Mouse (Mus musculus) lung, postnatal 0 days (tissue): ENCODE measurements around the gene Bcor. TPM values are rescaled to one million over a fixed set of nuclear protein-coding genes. Genes with fewer than 3 reads are reported as not detected.
A peak's percentile ranks its signal among the peaks of the same experiment; 100 is the strongest.

Experiments used
- ATAC-seq: fragments of 200-750 bp; cut with Nextera tagmentation; 2 replicates; pipeline ENCODE4 v1.8.0; 2017; ENCODE audit warnings: moderate library complexity
- DNase-seq: peaks from one replicate; pipeline ENCODE4 v3.0.0-alpha.2; 2016; ENCODE audit warnings: low spot score
- H3K27ac ChIP-seq: fragments of 300-500 bp; sonication (generic); 2 replicates; pipeline ENCODE4 v1.5.1; 2014; ENCODE audit warnings: antibody characterized with exemption, mild to moderate bottlenecking, low read length, mixed read lengths
- H3K27me3 ChIP-seq: fragments of 300-500 bp; sonication (generic); replicated peaks from 2 replicates; pipeline ENCODE4 v1.6.1; 2014; ENCODE audit warnings: low read length, mixed read lengths; ENCODE audit not compliant: insufficient read depth
- H3K36me3 ChIP-seq: fragments of 300-500 bp; sonication (generic); 2 replicates; pipeline ENCODE4 v1.6.1; 2014; ENCODE audit warnings: low read length, mixed read lengths; ENCODE audit not compliant: insufficient read depth
- H3K4me1 ChIP-seq: fragments of 300-500 bp; sonication (generic); 2 replicates; pipeline ENCODE4 v1.6.1; 2014; ENCODE audit warnings: antibody characterized with exemption, low read depth, low read length, mixed read lengths; ENCODE audit not compliant: insufficient read depth
- H3K4me2 ChIP-seq: fragments of 300-500 bp; sonication (generic); replicated peaks from 2 replicates; pipeline ENCODE4 v1.6.1; 2014; ENCODE audit warnings: low read depth, mild to moderate bottlenecking, low read length, moderate library complexity, mixed read lengths
- H3K4me3 ChIP-seq: fragments of 300-500 bp; sonication (generic); 2 replicates; pipeline ENCODE4 v1.5.1; 2014; ENCODE audit warnings: low read depth, low read length
- H3K9ac ChIP-seq: fragments of 300-500 bp; sonication (generic); replicated peaks from 2 replicates; pipeline ENCODE4 v1.6.1; 2014; ENCODE audit warnings: low read depth, mild to moderate bottlenecking
- H3K9me3 ChIP-seq: fragments of 300-500 bp; sonication (generic); 2 replicates; pipeline ENCODE4 v1.6.1; 2016; ENCODE audit warnings: low read length, mixed read lengths
- CTCF ChIP-seq: IDR thresholded peaks from 2 replicates; pipeline ENCODE4 v1.5.1; 2016; ENCODE audit warnings: antibody characterized with exemption, mild to moderate bottlenecking
- EP300 ChIP-seq: IDR thresholded peaks from 2 replicates; pipeline ENCODE4 v1.6.1; 2016; ENCODE audit warnings: antibody characterized with exemption, mild to moderate bottlenecking, control low read depth
- WGBS: fragments of 180-500 bp; shearing (Covaris S2); extraction: QIAGEN DNeasy Blood & Tissue Kit; methylation state at CpG from one replicate; pipeline ENCODE4 v1.1.7; 2014; 5-methylcytosine and 5-hydroxymethylcytosine counted together
- polyA plus RNA-seq: library from polyadenylated mRNA; unstranded; fragments of >200 nt; fragmentation: Nextera tagmentation; extraction: Ambion mirVana; gene quantifications from 2 replicates; pipeline ENCODE4 v1.2.1, GENCODE M21; 2015

Gene Bcor
- polyA plus RNA-seq, 1 experiment from 2014 or later: 8.2 TPM

- Histone ChIP-seq H3K4me1 (no peaks in the 10 kb centered on the region), H3K9ac (no peak overlapping the region), H3K4me2 (no peak overlapping the region), H3K4me3 (no peak overlapping the region), H3K36me3 (no peaks in the 10 kb centered on the region), H3K9me3 (no peaks in the 10 kb centered on the region), H3K27ac (no peak overlapping the region), H3K27me3 (no peaks in the 10 kb centered on the region)
- peak; percentile 75 for DNase-seq
- 60% methylated on average over 9 of the region's 9 CpGs for WGBS
- ATAC-seq: peak; percentile 90
- no peak for TF ChIP-seq CTCF
- no peak for TF ChIP-seq EP300
These were observed 106.7 kb downstream of the Bcor start for GRCm38 (mm10) chrX:12053315-12053914.

- Histone ChIP-seq H3K27ac (no peak overlapping the region), H3K4me1 (no peaks in the 10 kb centered on the region), H3K36me3 (no peaks in the 10 kb centered on the region), H3K9me3 (no peaks in the 10 kb centered on the region), H3K4me3 (no peak overlapping the region), H3K9ac (no peak overlapping the region), H3K4me2 (no peak overlapping the region), H3K27me3 (no peaks in the 10 kb centered on the region)
- DNase-seq (no peak), ATAC-seq (no peak)
- no peak for TF ChIP-seq EP300
- WGBS: 92% methylated on average over 1 of the region's 1 CpGs
These were observed 107.5 kb downstream of the Bcor start for GRCm38 (mm10) chrX:12052651-12053050.

- 47% methylated on average over 11 of the region's 11 CpGs for WGBS
- Histone ChIP-seq H3K4me1 (no peaks in the 10 kb centered on the region), H3K27me3 (no peaks in the 10 kb centered on the region), H3K27ac (no peak overlapping the region), H3K9me3 (no peaks in the 10 kb centered on the region), H3K36me3 (no peaks in the 10 kb centered on the region), H3K4me2 (no peak overlapping the region), H3K4me3 (no peak overlapping the region), H3K9ac (no peak overlapping the region)
- DNase-seq (no peak), ATAC-seq (no peak)
- TF ChIP-seq EP300 (no peak), CTCF (peak; percentile 16; the same call in 1 of the 2 replicates)
These were observed 111.4 kb downstream of the Bcor start for GRCm38 (mm10) chrX:12048721-12049120.

- Histone ChIP-seq H3K9me3 (no peaks in the 10 kb centered on the region), H3K36me3 (no peaks in the 10 kb centered on the region), H3K9ac (no peak overlapping the region), H3K27me3 (no peaks in the 10 kb centered on the region), H3K4me3 (no peak overlapping the region), H3K4me2 (no peak overlapping the region), H3K27ac (no peak overlapping the region), H3K4me1 (no peaks in the 10 kb centered on the region)
- ATAC-seq (no peak), DNase-seq (no peak)
- 41% methylated on average over 9 of the region's 9 CpGs for WGBS
- TF ChIP-seq EP300 (no peak), CTCF (no peak)
These were observed 112.0 kb downstream of the Bcor start for GRCm38 (mm10) chrX:12048166-12048565.

- no peak for ATAC-seq
- H3K4me1 ChIP-seq: no peaks in the 10 kb centered on the region
- no peaks in the 10 kb centered on the region for H3K27me3 ChIP-seq
- H3K9me3 ChIP-seq: no peaks in the 10 kb centered on the region
- TF ChIP-seq CTCF (no peak), EP300 (no peak)
- H3K27ac ChIP-seq: no peak overlapping the region
- H3K9ac ChIP-seq: no peak overlapping the region
- H3K4me2 ChIP-seq: no peak overlapping the region
- H3K36me3 ChIP-seq: no peaks in the 10 kb centered on the region
- no peak overlapping the region for H3K4me3 ChIP-seq
- DNase-seq: no peak
- WGBS: 35% methylated on average over 15 of the region's 16 CpGs
These were observed 112.8 kb downstream of the Bcor start for GRCm38 (mm10) chrX:12047223-12047911.

- Histone ChIP-seq H3K27me3 (no peaks in the 10 kb centered on the region), H3K27ac (no peak overlapping the region), H3K4me3 (no peak overlapping the region), H3K36me3 (no peaks in the 10 kb centered on the region), H3K9me3 (no peaks in the 10 kb centered on the region), H3K4me1 (no peaks in the 10 kb centered on the region), H3K9ac (no peak overlapping the region), H3K4me2 (no peak overlapping the region)
- ATAC-seq (no peak), DNase-seq (no peak)
- TF ChIP-seq EP300: no peak
- no peak for TF ChIP-seq CTCF
- 73% methylated on average over 13 of the region's 13 CpGs for WGBS
These were observed 113.5 kb downstream of the Bcor start for GRCm38 (mm10) chrX:12046676-12047075.
